ENCODE assay signal across 17 mouse cellular contexts in the genomic region with DNA sequence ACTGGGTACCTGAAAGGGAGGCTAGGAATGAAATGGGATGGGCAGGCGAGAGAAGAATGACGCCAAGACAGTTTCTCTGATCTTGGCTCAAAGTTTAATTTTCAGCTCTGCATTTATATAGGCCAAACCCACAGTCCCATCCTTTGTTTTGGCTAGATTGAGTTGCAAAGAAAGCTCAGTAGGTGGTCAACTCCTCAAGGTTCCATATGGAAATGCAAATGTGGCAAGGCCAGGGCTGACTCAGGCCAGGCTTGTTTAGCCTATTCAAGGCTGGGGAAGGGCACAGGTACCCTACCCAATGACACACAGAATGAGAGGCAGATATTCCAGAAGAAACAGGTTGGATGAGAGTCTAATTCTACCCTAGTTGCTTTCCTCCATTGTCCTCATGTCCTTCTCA.
"Had no signal": no experiment of that assay in that cellular context is flagged by ENCODE, and none has a peak within 500 bp of the region (broad histone marks: within the 10 kb centered on the region; RNA-seq: fewer than 3 reads in every experiment).

No protein-coding gene starts in this region.

- H3K4me2 ChIP-seq: lung, embryonic 15.5 days; midbrain, embryonic 11.5 days; midbrain, embryonic 13.5 days; midbrain, embryonic 15.5 days; neural tube, embryonic 12.5 days; stomach, embryonic 15.5 days had no signal

- H3K27ac ChIP-seq: lung, embryonic 15.5 days; macrophage; midbrain, embryonic 13.5 days; midbrain, embryonic 15.5 days; neural tube, embryonic 12.5 days; stomach, embryonic 15.5 days; stomach, postnatal 0 days had no signal

- H3K27me3 ChIP-seq: lung, embryonic 15.5 days; midbrain, embryonic 13.5 days; midbrain, embryonic 15.5 days; neural tube, embryonic 12.5 days; stomach, embryonic 15.5 days had no signal

- H3K9me3 ChIP-seq: lung, embryonic 15.5 days; megakaryocyte, embryonic 14.5 days; midbrain, embryonic 13.5 days; midbrain, embryonic 15.5 days; neural tube, embryonic 12.5 days; stomach, embryonic 15.5 days had no signal

- H3K36me3 ChIP-seq: lung, embryonic 15.5 days; midbrain, embryonic 13.5 days; midbrain, embryonic 15.5 days; neural tube, embryonic 12.5 days; stomach, embryonic 15.5 days had no signal

- DNase-seq: lung, adult 2 months; lung, postnatal 14 days; lung, postnatal 36 days; right cerebral cortex, postnatal 14 days; thymus, adult 2 months; thymus, postnatal 25 days; thymus, postnatal 4 days had no signal

- H3K4me3 ChIP-seq: lung, embryonic 15.5 days; megakaryocyte, embryonic 14.5 days; midbrain, embryonic 13.5 days; midbrain, embryonic 15.5 days; neural tube, embryonic 12.5 days; stomach, embryonic 15.5 days had no signal

- H3K9ac ChIP-seq: lung, embryonic 15.5 days; midbrain, embryonic 13.5 days; midbrain, embryonic 15.5 days; neural tube, embryonic 12.5 days; stomach, embryonic 15.5 days had no signal

- H3K4me1 ChIP-seq: megakaryocyte, embryonic 14.5 days; midbrain, embryonic 13.5 days; midbrain, embryonic 15.5 days; neural tube, embryonic 12.5 days; stomach, embryonic 15.5 days had no signal

- ATAC-seq: lung, postnatal 0 days; midbrain, embryonic 13.5 days; midbrain, embryonic 15.5 days had no signal
